Mouse (Mus musculus) urinary bladder, adult 2 months (tissue): ENCODE data around the gene Ptpn18. TPM values are rescaled to one million over a fixed set of nuclear protein-coding genes. Genes with fewer than 3 reads are reported as not detected.

ENCODE experiments used
- DNase-seq: peaks from one replicate; pipeline ENCODE4 v3.0.0; 2022; ENCODE audit warnings: low spot score
- polyA plus RNA-seq: library from polyadenylated mRNA; depleted of rRNA; stranded (reverse); fragments of >200 nt; gene quantifications from 2 replicates; pipeline ENCODE4 v1.2.3, GENCODE M21; 2012

Ptpn18 gene
- polyA plus RNA-seq, 1 experiment: 33.6 TPM

GRCm38 (mm10) chr1:34464310-34464817 lies 4.8 kb downstream of the Ptpn18 start:
- DNase-seq: no peak

GRCm38 (mm10) chr1:34465445-34465844 lies 5.9 kb downstream of the Ptpn18 start:
- no peak for DNase-seq

- no peak for DNase-seq
Observed at GRCm38 (mm10) chr1:34468051-34468450, 8.5 kb downstream of the Ptpn18 start.

- DNase-seq: no peak
Observed at GRCm38 (mm10) chr1:34468500-34468899, 8.9 kb downstream of the Ptpn18 start.

GRCm38 (mm10) chr1:34469801-34470200 lies 10.2 kb downstream of the Ptpn18 start:
- DNase-seq: no peak

GRCm38 (mm10) chr1:34472427-34473300 lies 13.1 kb downstream of the Ptpn18 start:
- peak; percentile 26 for DNase-seq

GRCm38 (mm10) chr1:34478891-34479655 lies 19.5 kb downstream of the Ptpn18 start:
- no peak for DNase-seq

GRCm38 (mm10) chr1:34480801-34481200 lies 21.2 kb downstream of the Ptpn18 start:
- no peak for DNase-seq

GRCm38 (mm10) chr1:34481920-34482669 lies 22.5 kb downstream of the Ptpn18 start:
- no peak for DNase-seq

- no peak for DNase-seq
Observed at GRCm38 (mm10) chr1:34484470-34484869, 24.9 kb downstream of the Ptpn18 start.

- no peak for DNase-seq
Observed at GRCm38 (mm10) chr1:34485461-34486188, 26.1 kb downstream of the Ptpn18 start.

GRCm38 (mm10) chr1:34487383-34487782 lies 27.8 kb downstream of the Ptpn18 start:
- no peak for DNase-seq

- DNase-seq: no peak
Observed at GRCm38 (mm10) chr1:34489852-34490541, 30.4 kb downstream of the Ptpn18 start.

- DNase-seq: no peak
Observed at GRCm38 (mm10) chr1:34491480-34491879, 31.9 kb downstream of the Ptpn18 start.

- DNase-seq: no peak
Observed at GRCm38 (mm10) chr1:34502991-34503390, 43.4 kb downstream of the Ptpn18 start.

GRCm38 (mm10) chr1:34505307-34505706 lies 45.7 kb downstream of the Ptpn18 start:
- DNase-seq: no peak

GRCm38 (mm10) chr1:34505970-34506551 lies 46.5 kb downstream of the Ptpn18 start:
- DNase-seq: no peak

- DNase-seq: no peak
Observed at GRCm38 (mm10) chr1:34507986-34508385, 48.4 kb downstream of the Ptpn18 start.

- no peak for DNase-seq
Observed at GRCm38 (mm10) chr1:34510575-34510981, 51.0 kb downstream of the Ptpn18 start.

- DNase-seq: no peak
Observed at GRCm38 (mm10) chr1:34511027-34511426, 51.5 kb downstream of the Ptpn18 start.
